Mouse (Mus musculus): Measurements from ENCODE around the gene Haao.

DNA sequence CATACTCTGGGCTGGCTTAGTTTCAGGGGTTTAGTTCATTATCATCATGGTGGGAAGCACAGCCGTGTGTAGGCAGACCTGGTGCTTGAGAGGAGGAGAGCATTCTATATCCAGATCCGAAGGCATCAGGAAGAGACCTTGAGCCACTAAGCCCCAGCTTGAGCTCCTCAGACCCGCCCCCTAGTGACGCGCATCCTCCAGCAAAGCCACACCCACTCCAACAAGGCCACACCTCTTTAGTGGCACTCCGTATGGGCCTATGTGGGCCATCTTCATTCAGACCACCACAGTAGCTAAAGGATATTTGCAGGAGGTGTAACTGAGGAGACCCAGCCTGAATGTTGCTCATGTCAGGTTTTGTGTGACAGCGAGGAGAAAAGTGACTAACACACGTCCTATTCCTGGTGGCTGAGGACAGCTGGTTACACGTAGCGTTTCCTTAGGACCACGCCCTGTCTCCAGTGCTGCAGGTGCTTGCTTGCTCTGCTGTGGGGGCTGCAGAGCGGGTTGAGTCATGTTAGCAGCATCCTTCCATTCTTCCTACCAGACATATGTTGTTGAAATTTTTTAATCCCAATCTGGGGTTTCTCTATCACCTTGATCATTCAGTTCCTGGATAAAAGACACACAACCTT lies 6.6 kb upstream of the Haao start:
- TF ChIP-seq ZNF384 (IDR thresholded peaks at IDR 0.05; ENCODE audit: low read depth, low read length) (no peak), ZC3H11A (IDR thresholded peaks at IDR 0.05; ENCODE audit: borderline replicate concordance, low read depth, low read length) (no peak)
